Mouse (Mus musculus) brain, embryonic 14.5 days (tissue): ENCODE results near the gene Tmem30c.

ENCODE experiments used
- CTCF ChIP-seq: fragments of 200-500 bp; IDR thresholded peaks from 2 replicates; pipeline ENCODE4 v1.5.1; 2012; ENCODE audit warnings: inconsistent platforms, mild to moderate bottlenecking, moderate library complexity, borderline replicate concordance; ENCODE audit not compliant: insufficient read depth, insufficient read length; ENCODE audit errors: extremely low read depth
- POLR2A ChIP-seq: fragments of 200-500 bp; IDR thresholded peaks from 2 replicates; pipeline ENCODE4 v1.6.1; 2012; ENCODE audit warnings: mild to moderate bottlenecking, inconsistent platforms, borderline replicate concordance; ENCODE audit not compliant: poor library complexity, insufficient read depth, insufficient read length, severe bottlenecking; ENCODE audit errors: extremely low read depth

GRCm38 (mm10) chr16:57259356-57260083 is 33.1 kb downstream of the Tmem30c start:
- no peak for TF ChIP-seq CTCF
- TF ChIP-seq POLR2A, result no peak
